Mouse (Mus musculus): ENCODE data around the gene Daam2. TPM values are rescaled to one million over a fixed set of nuclear protein-coding genes. Genes with fewer than 3 reads are reported as not detected.

Gene Daam2
- polyA plus RNA-seq, 1 experiment = 54.4 TPM

- Histone ChIP-seq H3K27me3 (ENCODE audit: control insufficient read depth, insufficient read depth, low read length) (no peaks in the 10 kb centered on the region), H3K4me1 (ENCODE audit: control insufficient read depth, insufficient read depth, low read length) (peaks cover 42% of the 10 kb centered on the region), H3K4me3 (replicated peaks; ENCODE audit: insufficient read depth, low read depth, low read length) (no peak overlapping the region), H3K27ac (ENCODE audit: insufficient read depth, low read length) (no peak overlapping the region)
- peak in 1 of 2 experiments; percentile 64 for DNase-seq
- 28% methylated on average over 3 of the region's 3 CpGs for WGBS
- TF ChIP-seq CTCF (IDR thresholded peaks at IDR 0.05; ENCODE audit: borderline replicate concordance, insufficient read depth, low read depth, low read length) = peak; percentile 54
- no peak for TF ChIP-seq POLR2A (IDR thresholded peaks at IDR 0.05; ENCODE audit: borderline replicate concordance, insufficient read depth, low read length)
Observed at GRCm38 (mm10) chr17:49530215-49530614, 33.9 kb downstream of the Daam2 start.

- H3K4me1 ChIP-seq (ENCODE audit: control insufficient read depth, insufficient read depth, low read length) = peaks cover 47% of the 10 kb centered on the region
- DNase-seq = peak; percentile 88 to 91
- H3K27me3 ChIP-seq (ENCODE audit: control insufficient read depth, insufficient read depth, low read length) = no peaks in the 10 kb centered on the region
- 7% methylated on average over 7 of the region's 7 CpGs for WGBS
- H3K4me3 ChIP-seq (replicated peaks; ENCODE audit: insufficient read depth, low read depth, low read length) = peak overlapping the region; percentile 28
- TF ChIP-seq POLR2A (IDR thresholded peaks at IDR 0.05; ENCODE audit: borderline replicate concordance, insufficient read depth, low read length) = 0 out of 2 replicates have a peak, but pooled peaks have one; percentile 14
- no peak for TF ChIP-seq CTCF (IDR thresholded peaks at IDR 0.05; ENCODE audit: borderline replicate concordance, insufficient read depth, low read depth, low read length)
- peak overlapping the region; percentile 91 for H3K27ac ChIP-seq (ENCODE audit: insufficient read depth, low read length)
Observed at GRCm38 (mm10) chr17:49528503-49529205, 35.5 kb downstream of the Daam2 start.

GRCm38 (mm10) chr17:49528033-49528432, 36.1 kb downstream of the Daam2 start:
- peak overlapping the region; percentile 11 for H3K4me3 ChIP-seq (replicated peaks; ENCODE audit: insufficient read depth, low read depth, low read length)
- 4% methylated on average over 4 of the region's 4 CpGs for WGBS
- H3K27me3 ChIP-seq (ENCODE audit: control insufficient read depth, insufficient read depth, low read length) = no peaks in the 10 kb centered on the region
- peak overlapping the region; percentile 91 for H3K27ac ChIP-seq (ENCODE audit: insufficient read depth, low read length)
- DNase-seq = peak; percentile 94 to 97
- peaks cover 47% of the 10 kb centered on the region for H3K4me1 ChIP-seq (ENCODE audit: control insufficient read depth, insufficient read depth, low read length)
- no peak for TF ChIP-seq CTCF (IDR thresholded peaks at IDR 0.05; ENCODE audit: borderline replicate concordance, insufficient read depth, low read depth, low read length)
- TF ChIP-seq POLR2A (IDR thresholded peaks at IDR 0.05; ENCODE audit: borderline replicate concordance, insufficient read depth, low read length) = no peak

GRCm38 (mm10) chr17:49526566-49526965, 37.6 kb downstream of the Daam2 start:
- Histone ChIP-seq H3K4me3 (replicated peaks; ENCODE audit: insufficient read depth, low read depth, low read length) (no peak overlapping the region), H3K4me1 (ENCODE audit: control insufficient read depth, insufficient read depth, low read length) (peaks cover 45% of the 10 kb centered on the region), H3K27ac (ENCODE audit: insufficient read depth, low read length) (peak overlapping the region; percentile 83; the same call in 1 of the 2 replicates), H3K27me3 (ENCODE audit: control insufficient read depth, insufficient read depth, low read length) (no peaks in the 10 kb centered on the region)
- no peak for DNase-seq
- TF ChIP-seq POLR2A (IDR thresholded peaks at IDR 0.05; ENCODE audit: borderline replicate concordance, insufficient read depth, low read length) (no peak), CTCF (IDR thresholded peaks at IDR 0.05; ENCODE audit: borderline replicate concordance, insufficient read depth, low read depth, low read length) (no peak)
- 92% methylated on average over 5 of the region's 5 CpGs for WGBS

GRCm38 (mm10) chr17:49525911-49526310, 38.2 kb downstream of the Daam2 start:
- WGBS = 13% methylated on average over 4 of the region's 4 CpGs
- TF ChIP-seq CTCF (IDR thresholded peaks at IDR 0.05; ENCODE audit: borderline replicate concordance, insufficient read depth, low read depth, low read length) = no peak
- no peak for TF ChIP-seq POLR2A (IDR thresholded peaks at IDR 0.05; ENCODE audit: borderline replicate concordance, insufficient read depth, low read length)
- Histone ChIP-seq H3K27me3 (ENCODE audit: control insufficient read depth, insufficient read depth, low read length) (no peaks in the 10 kb centered on the region), H3K27ac (ENCODE audit: insufficient read depth, low read length) (peak overlapping the region; percentile 83), H3K4me3 (replicated peaks; ENCODE audit: insufficient read depth, low read depth, low read length) (no peak overlapping the region), H3K4me1 (ENCODE audit: control insufficient read depth, insufficient read depth, low read length) (peaks cover 46% of the 10 kb centered on the region)
- DNase-seq = peak; percentile 82 to 92

- H3K4me3 ChIP-seq (replicated peaks; ENCODE audit: insufficient read depth, low read depth, low read length) = no peak overlapping the region
- WGBS = 57% methylated on average over 2 of the region's 2 CpGs
- no peak overlapping the region for H3K27ac ChIP-seq (ENCODE audit: insufficient read depth, low read length)
- TF ChIP-seq POLR2A (IDR thresholded peaks at IDR 0.05; ENCODE audit: borderline replicate concordance, insufficient read depth, low read length) (no peak), CTCF (IDR thresholded peaks at IDR 0.05; ENCODE audit: borderline replicate concordance, insufficient read depth, low read depth, low read length) (no peak)
- no peak for DNase-seq
- no peaks in the 10 kb centered on the region for H3K27me3 ChIP-seq (ENCODE audit: control insufficient read depth, insufficient read depth, low read length)
- peaks cover 55% of the 10 kb centered on the region for H3K4me1 ChIP-seq (ENCODE audit: control insufficient read depth, insufficient read depth, low read length)
Observed at GRCm38 (mm10) chr17:49524584-49524983, 39.6 kb downstream of the Daam2 start.

- Histone ChIP-seq H3K27ac (ENCODE audit: insufficient read depth, low read length) (no peak overlapping the region), H3K27me3 (ENCODE audit: control insufficient read depth, insufficient read depth, low read length) (no peaks in the 10 kb centered on the region), H3K4me1 (ENCODE audit: control insufficient read depth, insufficient read depth, low read length) (peaks cover 39% of the 10 kb centered on the region), H3K4me3 (replicated peaks; ENCODE audit: insufficient read depth, low read depth, low read length) (no peak overlapping the region)
- no peak for DNase-seq
- WGBS = 41% methylated on average over 2 of the region's 2 CpGs
- no peak for TF ChIP-seq CTCF (IDR thresholded peaks at IDR 0.05; ENCODE audit: borderline replicate concordance, insufficient read depth, low read depth, low read length)
- TF ChIP-seq POLR2A (IDR thresholded peaks at IDR 0.05; ENCODE audit: borderline replicate concordance, insufficient read depth, low read length) = no peak
Observed at GRCm38 (mm10) chr17:49522435-49522834, 41.7 kb downstream of the Daam2 start.

GRCm38 (mm10) chr17:49522002-49522401, 42.1 kb downstream of the Daam2 start:
- WGBS = 72% methylated on average over 7 of the region's 7 CpGs
- Histone ChIP-seq H3K27me3 (ENCODE audit: control insufficient read depth, insufficient read depth, low read length) (no peaks in the 10 kb centered on the region), H3K4me1 (ENCODE audit: control insufficient read depth, insufficient read depth, low read length) (peaks cover 37% of the 10 kb centered on the region), H3K27ac (ENCODE audit: insufficient read depth, low read length) (no peak overlapping the region), H3K4me3 (replicated peaks; ENCODE audit: insufficient read depth, low read depth, low read length) (no peak overlapping the region)
- TF ChIP-seq CTCF (IDR thresholded peaks at IDR 0.05; ENCODE audit: borderline replicate concordance, insufficient read depth, low read depth, low read length) (no peak), POLR2A (IDR thresholded peaks at IDR 0.05; ENCODE audit: borderline replicate concordance, insufficient read depth, low read length) (no peak)
- no peak for DNase-seq

Data from cerebellum, adult 2 months (tissue).